Mouse (Mus musculus): ENCODE results near the gene Kif11. TPM values are rescaled to one million over a fixed set of nuclear protein-coding genes. Genes with fewer than 3 reads are reported as not detected.

Gene Kif11
- 1 to 10 TPM; 3.2 to 3.3 TPM for total RNA-seq (2021)
- long read RNA-seq, experiment 1, full-length matches to known transcripts: 3 of 3 reads
- long read RNA-seq, experiment 1, partial matches to known transcripts: 0 of 3 reads
- long read RNA-seq, experiment 1, other reads (novel, unspliced or antisense): 0 of 3 reads
- long read RNA-seq, experiment 2, full-length matches to known transcripts: 1 of 1 reads
- long read RNA-seq, experiment 2, partial matches to known transcripts: 0 of 1 reads
- long read RNA-seq, experiment 2, other reads (novel, unspliced or antisense): 0 of 1 reads

DNA sequence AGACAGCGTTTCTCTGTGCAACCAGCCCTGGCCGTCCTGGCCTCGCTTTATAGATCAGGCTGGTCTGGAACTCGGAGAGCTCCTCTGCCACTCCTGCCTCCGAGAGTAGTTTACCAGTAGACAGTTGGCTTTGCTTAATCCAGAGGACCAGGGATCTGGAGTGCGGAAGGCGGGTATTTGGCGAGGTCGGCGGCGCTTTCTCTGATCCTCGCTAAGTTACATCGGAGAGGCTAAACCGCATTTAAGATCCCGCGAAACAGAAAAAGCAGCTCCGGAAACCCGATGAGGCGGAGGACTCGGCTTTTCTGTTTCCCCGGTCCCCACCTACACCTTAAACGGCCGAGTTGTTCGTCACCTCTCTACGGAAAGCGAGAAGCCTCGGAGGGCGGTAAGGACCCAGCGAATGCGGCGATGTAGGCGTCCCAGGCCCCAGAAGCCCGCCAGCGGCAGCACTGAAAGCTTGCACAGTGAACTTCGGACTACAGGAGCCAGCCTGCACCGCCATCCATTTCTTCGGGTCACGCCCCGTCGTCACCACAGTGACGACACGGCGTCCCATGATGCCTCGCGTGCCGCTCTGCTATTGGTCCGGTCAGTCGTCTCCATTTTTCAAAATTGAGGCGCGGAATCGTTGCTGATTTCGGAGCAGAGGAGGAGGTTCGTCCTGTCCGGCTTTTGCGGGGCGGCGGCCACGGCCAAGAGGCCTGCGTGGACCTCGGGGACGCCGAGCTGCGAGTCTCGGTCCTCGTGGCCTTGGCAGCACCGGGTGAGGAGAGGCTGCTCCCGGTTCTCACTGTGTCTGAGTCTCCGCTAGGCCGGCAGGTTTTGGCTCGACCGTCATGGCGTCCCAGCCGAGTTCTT is at the start of gene Kif11:
TSS of gene Kif11 (plus strand) at position 649 of the 861 bp plus-strand sequence.
- peak; percentile 94 to 95 for DNase-seq

DNA sequence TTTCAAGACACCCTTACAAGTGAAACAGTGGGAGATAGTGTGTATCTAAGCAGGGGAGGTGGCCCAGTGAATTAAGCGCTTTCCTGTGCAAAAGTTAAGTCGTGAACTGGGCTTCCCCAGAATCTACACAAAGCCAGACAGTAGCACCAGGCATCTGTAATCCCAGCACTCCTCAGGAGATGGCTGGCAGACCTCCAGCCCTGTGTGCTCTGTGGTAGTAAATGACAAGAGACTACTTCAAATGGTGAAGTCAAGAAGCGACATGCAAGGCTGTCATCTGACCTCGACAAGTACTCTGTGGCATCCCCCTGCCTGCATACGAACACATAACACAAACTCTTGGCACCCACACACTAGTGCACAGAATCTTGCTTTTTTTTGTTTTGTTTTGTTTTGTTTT is 49.0 kb upstream of the Kif11 start:
- DNase-seq: no peak

- no peak for DNase-seq
Observed at GRCm38 (mm10) chr19:37332726-37333125, 43.5 kb upstream of the Kif11 start.

GRCm38 (mm10) chr19:37333357-37333756 is 42.8 kb upstream of the Kif11 start:
- no peak for DNase-seq

- DNase-seq: no peak
Observed at GRCm38 (mm10) chr19:37335392-37335791, 40.8 kb upstream of the Kif11 start.

DNA sequence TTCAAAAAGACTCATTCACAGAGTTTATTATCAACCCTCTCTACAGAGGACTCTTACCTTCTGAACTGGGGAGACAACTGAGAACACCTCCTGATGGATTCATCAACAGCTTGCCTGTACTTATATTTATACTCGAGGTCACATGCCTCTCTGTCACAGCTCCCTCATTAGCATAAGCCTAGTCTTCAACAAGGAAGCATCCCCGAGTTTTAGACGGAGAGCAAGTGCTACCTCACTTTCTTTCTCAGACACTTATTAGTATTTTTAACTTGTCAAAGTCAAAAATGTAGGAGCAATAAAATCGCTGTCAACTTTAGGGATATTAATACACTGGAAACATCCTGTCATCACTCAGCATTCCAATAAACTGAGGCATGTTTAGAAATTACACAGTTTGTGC is 38.5 kb upstream of the Kif11 start, which contains the start of gene Ide:
TSS of gene Ide (minus strand) at position 101 of the 400 bp plus-strand sequence.
- no peak for DNase-seq

DNA sequence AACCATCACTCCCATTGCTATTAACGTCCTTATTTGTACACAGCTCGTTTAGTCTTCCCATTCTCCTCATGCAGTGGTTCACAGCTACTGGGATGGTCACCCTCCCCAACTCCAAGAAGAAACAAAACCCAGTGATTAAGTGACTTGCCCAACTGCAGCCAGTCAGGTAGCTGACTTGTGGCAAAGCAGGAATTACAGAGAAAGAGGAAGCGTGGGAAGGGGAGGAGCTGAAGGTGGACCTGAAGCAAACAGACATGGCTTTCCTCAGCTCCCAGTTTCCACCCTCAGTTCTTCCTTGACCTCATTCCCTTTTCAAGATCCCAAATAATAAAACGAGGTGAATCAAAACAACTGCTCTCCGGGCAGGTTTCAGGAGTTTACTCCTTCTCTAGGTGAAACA is 35.7 kb upstream of the Kif11 start:
- DNase-seq: no peak

- DNase-seq: no peak
Observed at GRCm38 (mm10) chr19:37340931-37341330, 35.3 kb upstream of the Kif11 start.

- peak; percentile 25 to 27 for DNase-seq
Observed at GRCm38 (mm10) chr19:37343899-37344298, 32.3 kb upstream of the Kif11 start.

DNA sequence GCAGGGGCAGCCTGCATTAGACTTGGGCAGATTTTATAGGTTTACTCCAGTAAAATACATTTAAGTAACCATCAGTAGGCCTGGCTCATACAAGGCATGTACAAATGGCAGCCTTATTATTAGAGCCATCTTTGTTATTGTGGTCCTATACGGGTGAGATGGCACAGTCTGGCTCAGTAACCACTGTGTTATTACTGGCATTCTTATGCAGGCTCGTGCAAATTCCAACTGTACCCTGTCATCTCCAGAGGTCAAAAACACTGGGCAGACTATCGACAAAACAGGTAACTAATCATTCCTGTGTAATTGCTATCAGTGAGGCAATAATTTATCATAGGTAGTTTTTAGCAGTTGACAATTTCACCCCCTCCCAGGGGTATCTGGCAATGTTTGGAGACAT is 29.9 kb upstream of the Kif11 start:
- no peak for DNase-seq

- peak; percentile 34 to 40 for DNase-seq
Observed at GRCm38 (mm10) chr19:37348331-37348730, 27.9 kb upstream of the Kif11 start.

GRCm38 (mm10) chr19:37348952-37349351 is 27.3 kb upstream of the Kif11 start:
- no peak for DNase-seq

DNA sequence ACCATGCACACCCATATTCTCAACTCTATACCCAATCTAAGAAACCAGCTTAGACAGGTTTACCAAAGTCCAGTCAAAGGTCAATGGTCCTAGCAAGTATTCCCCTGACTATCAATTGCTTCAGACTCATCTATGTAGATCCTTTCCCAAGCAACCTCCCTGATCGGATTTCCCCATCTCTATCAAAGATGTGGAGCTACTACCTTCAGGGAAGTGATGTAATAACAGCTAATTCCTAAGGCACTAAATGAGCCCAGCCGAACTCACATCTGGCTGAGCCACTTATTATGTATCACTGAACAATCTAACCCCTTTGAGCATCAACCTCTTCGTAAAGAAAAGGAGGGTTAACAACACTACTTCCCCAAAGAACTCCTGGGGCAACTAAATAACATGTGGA is 23.4 kb upstream of the Kif11 start:
- no peak for DNase-seq

GRCm38 (mm10) chr19:37353331-37353730 is 22.9 kb upstream of the Kif11 start:
- DNase-seq: no peak

DNA sequence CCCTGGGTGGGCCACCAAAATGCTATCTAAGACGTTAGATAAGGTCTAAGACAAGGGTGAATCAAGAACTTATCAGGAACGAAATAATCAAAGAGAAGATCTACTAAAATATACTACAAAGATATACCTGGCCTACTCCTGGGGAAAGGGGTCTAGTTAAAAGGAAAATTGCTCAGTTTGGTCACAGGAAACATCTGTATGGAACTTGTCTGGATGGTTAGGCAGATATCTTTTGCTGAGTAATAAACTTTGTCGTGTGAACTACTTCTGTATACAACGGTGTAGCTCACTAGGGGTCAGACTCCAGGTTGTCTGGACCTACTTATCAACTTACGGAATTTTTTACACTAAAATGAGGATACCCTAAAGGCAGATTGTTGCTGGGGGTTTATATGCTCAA is 16.2 kb upstream of the Kif11 start:
- DNase-seq: no peak

DNA sequence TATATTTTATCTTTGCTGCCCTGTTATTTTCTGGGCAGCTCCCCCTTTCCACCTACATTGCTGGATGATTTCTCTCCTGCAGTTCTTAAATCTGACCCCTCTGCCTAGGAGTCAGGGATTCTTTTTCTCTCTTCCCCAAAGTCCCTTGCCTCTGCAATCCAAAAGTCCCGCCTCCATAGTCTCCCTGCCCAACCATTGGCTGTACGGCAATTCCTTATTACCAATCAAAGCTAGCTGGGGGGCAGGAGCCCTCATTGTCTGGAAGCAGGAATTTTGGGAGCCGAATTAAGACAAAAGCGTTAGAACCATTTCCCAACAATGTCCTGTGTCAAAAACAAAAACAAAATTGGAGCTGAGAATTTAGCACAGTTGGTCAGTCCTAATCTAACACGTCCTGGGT is 13.7 kb upstream of the Kif11 start:
- no peak for DNase-seq

- no peak for DNase-seq
Observed at GRCm38 (mm10) chr19:37363128-37363939, 12.9 kb upstream of the Kif11 start.

DNA sequence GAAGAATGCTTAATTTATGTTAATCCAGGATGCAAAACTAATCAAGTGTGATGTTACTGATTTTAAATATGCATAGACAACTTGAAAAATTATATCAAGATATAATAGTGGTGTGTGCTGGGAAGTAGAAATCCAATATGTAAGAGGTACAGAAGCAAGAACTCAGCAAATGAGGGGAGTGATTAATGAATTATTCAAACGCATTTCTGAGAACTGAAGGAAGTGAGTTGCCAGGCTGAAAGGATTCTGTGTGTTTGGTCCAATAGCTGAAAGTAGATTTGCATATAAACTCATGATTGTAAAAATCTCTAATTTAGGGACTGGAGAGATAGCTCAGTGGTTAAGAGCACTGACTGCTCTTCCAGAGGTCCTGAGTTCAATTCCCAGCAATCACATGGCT is 7.2 kb upstream of the Kif11 start:
- DNase-seq: no peak

GRCm38 (mm10) chr19:37369921-37370320 is 6.3 kb upstream of the Kif11 start:
- DNase-seq: no peak

DNA sequence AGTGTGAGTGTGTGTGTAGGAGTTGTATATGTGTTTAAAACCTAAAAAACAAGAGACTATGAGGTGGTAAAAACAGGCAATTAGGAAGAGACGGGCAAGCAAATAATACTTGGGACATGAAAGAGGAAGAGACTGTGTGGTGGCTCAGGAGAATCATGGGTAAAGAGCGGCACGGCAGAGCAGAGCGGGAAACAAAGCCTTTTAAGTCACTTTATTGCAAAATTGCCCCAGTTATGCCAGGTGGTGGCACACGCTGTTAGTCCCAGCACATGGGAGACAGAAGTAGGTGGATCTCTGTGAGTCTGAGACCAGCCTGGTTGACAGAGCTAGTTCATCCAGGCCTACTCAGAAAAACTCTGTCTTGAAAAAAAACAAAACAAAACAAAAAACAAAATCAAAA is 5.8 kb upstream of the Kif11 start:
- DNase-seq: no peak

GRCm38 (mm10) chr19:37374941-37375754 is 1.1 kb upstream of the Kif11 start:
- no peak for DNase-seq

GRCm38 (mm10) chr19:37376841-37377240 is 638 bp downstream of the Kif11 start:
- DNase-seq: no peak
